Mouse (Mus musculus): ENCODE measurements around the gene Sema6d. TPM values are rescaled to one million over a fixed set of nuclear protein-coding genes. Genes with fewer than 3 reads are reported as not detected.

The Sema6d gene
- polyA plus RNA-seq, 1 experiment from 2014 or later: 3.6 TPM

- no peaks in the 10 kb centered on the region for H3K9me3 ChIP-seq (ENCODE audit: low read length)
- no peak overlapping the region for H3K4me3 ChIP-seq (ENCODE audit: low read depth, low read length)
- H3K36me3 ChIP-seq (replicated peaks; ENCODE audit: insufficient read depth, low read length): no peaks in the 10 kb centered on the region
- 78% methylated on average over 8 of the region's 8 CpGs for WGBS (ENCODE audit: insufficient replicate concordance)
- no peak for ATAC-seq
- DNase-seq: no peak
- H3K4me1 ChIP-seq (ENCODE audit: insufficient read depth): no peaks in the 10 kb centered on the region
- H3K27me3 ChIP-seq (ENCODE audit: insufficient read depth, low read length): no peaks in the 10 kb centered on the region
- no peak overlapping the region for H3K27ac ChIP-seq (ENCODE audit: low read depth)
- H3K4me2 ChIP-seq (ENCODE audit: low read depth, low read length): no peak overlapping the region
- no peak for TF ChIP-seq CTCF (IDR thresholded peaks at IDR 0.05; ENCODE audit: low read depth)
- TF ChIP-seq EP300 (IDR thresholded peaks at IDR 0.05; ENCODE audit: low read depth): no peak
- H3K9ac ChIP-seq (replicated peaks): no peak overlapping the region
Measured at GRCm38 (mm10) chr2:124465004-124465946, 375.5 kb downstream of the Sema6d start.

- Histone ChIP-seq H3K9me3 (ENCODE audit: low read length) (no peaks in the 10 kb centered on the region), H3K4me2 (ENCODE audit: low read depth, low read length) (no peak overlapping the region), H3K27ac (ENCODE audit: low read depth) (no peak overlapping the region), H3K27me3 (ENCODE audit: insufficient read depth, low read length) (no peaks in the 10 kb centered on the region), H3K4me3 (ENCODE audit: low read depth, low read length) (no peak overlapping the region), H3K36me3 (replicated peaks; ENCODE audit: insufficient read depth, low read length) (no peaks in the 10 kb centered on the region), H3K4me1 (ENCODE audit: insufficient read depth) (no peaks in the 10 kb centered on the region), H3K9ac (replicated peaks) (no peak overlapping the region)
- no peak for ATAC-seq
- no peak for DNase-seq
- TF ChIP-seq EP300 (IDR thresholded peaks at IDR 0.05; ENCODE audit: low read depth): no peak
- TF ChIP-seq CTCF (IDR thresholded peaks at IDR 0.05; ENCODE audit: low read depth): no peak
- 80% methylated on average over 1 of the region's 1 CpGs for WGBS (ENCODE audit: insufficient replicate concordance)
Measured at GRCm38 (mm10) chr2:124467429-124467828, 377.7 kb downstream of the Sema6d start.

- no peaks in the 10 kb centered on the region for H3K4me1 ChIP-seq (ENCODE audit: insufficient read depth)
- 66% methylated on average over 10 of the region's 10 CpGs for WGBS (ENCODE audit: insufficient replicate concordance)
- H3K9ac ChIP-seq (replicated peaks): no peak overlapping the region
- no peaks in the 10 kb centered on the region for H3K27me3 ChIP-seq (ENCODE audit: insufficient read depth, low read length)
- no peak overlapping the region for H3K4me3 ChIP-seq (ENCODE audit: low read depth, low read length)
- no peaks in the 10 kb centered on the region for H3K9me3 ChIP-seq (ENCODE audit: low read length)
- TF ChIP-seq EP300 (IDR thresholded peaks at IDR 0.05; ENCODE audit: low read depth): no peak
- TF ChIP-seq CTCF (IDR thresholded peaks at IDR 0.05; ENCODE audit: low read depth): no peak
- H3K4me2 ChIP-seq (ENCODE audit: low read depth, low read length): no peak overlapping the region
- DNase-seq: no peak
- ATAC-seq: no peak
- H3K27ac ChIP-seq (ENCODE audit: low read depth): no peak overlapping the region
- H3K36me3 ChIP-seq (replicated peaks; ENCODE audit: insufficient read depth, low read length): no peaks in the 10 kb centered on the region
Measured at GRCm38 (mm10) chr2:124470346-124471042, 380.7 kb downstream of the Sema6d start.

- no peak for DNase-seq
- Histone ChIP-seq H3K4me2 (ENCODE audit: low read depth, low read length) (no peak overlapping the region), H3K27me3 (ENCODE audit: insufficient read depth, low read length) (no peaks in the 10 kb centered on the region), H3K36me3 (replicated peaks; ENCODE audit: insufficient read depth, low read length) (no peaks in the 10 kb centered on the region), H3K9ac (replicated peaks) (no peak overlapping the region), H3K4me1 (ENCODE audit: insufficient read depth) (no peaks in the 10 kb centered on the region), H3K9me3 (ENCODE audit: low read length) (no peaks in the 10 kb centered on the region), H3K27ac (ENCODE audit: low read depth) (no peak overlapping the region), H3K4me3 (ENCODE audit: low read depth, low read length) (no peak overlapping the region)
- TF ChIP-seq EP300 (IDR thresholded peaks at IDR 0.05; ENCODE audit: low read depth): no peak
- TF ChIP-seq CTCF (IDR thresholded peaks at IDR 0.05; ENCODE audit: low read depth): no peak
- WGBS (ENCODE audit: insufficient replicate concordance): 79% methylated on average over 6 of the region's 6 CpGs
- no peak for ATAC-seq
Measured at GRCm38 (mm10) chr2:124472674-124473507, 383.1 kb downstream of the Sema6d start.

- H3K4me3 ChIP-seq (ENCODE audit: low read depth, low read length): no peak overlapping the region
- no peak for DNase-seq
- H3K27ac ChIP-seq (ENCODE audit: low read depth): no peak overlapping the region
- H3K36me3 ChIP-seq (replicated peaks; ENCODE audit: insufficient read depth, low read length): no peaks in the 10 kb centered on the region
- TF ChIP-seq EP300 (IDR thresholded peaks at IDR 0.05; ENCODE audit: low read depth) (no peak), CTCF (IDR thresholded peaks at IDR 0.05; ENCODE audit: low read depth) (no peak)
- ATAC-seq: no peak
- no peak overlapping the region for H3K9ac ChIP-seq (replicated peaks)
- no peaks in the 10 kb centered on the region for H3K27me3 ChIP-seq (ENCODE audit: insufficient read depth, low read length)
- H3K4me1 ChIP-seq (ENCODE audit: insufficient read depth): no peaks in the 10 kb centered on the region
- no peak overlapping the region for H3K4me2 ChIP-seq (ENCODE audit: low read depth, low read length)
- H3K9me3 ChIP-seq (ENCODE audit: low read length): no peaks in the 10 kb centered on the region
Measured at GRCm38 (mm10) chr2:124477904-124478303, 388.1 kb downstream of the Sema6d start.

GRCm38 (mm10) chr2:124478526-124478925 lies 388.8 kb downstream of the Sema6d start:
- H3K27me3 ChIP-seq (ENCODE audit: insufficient read depth, low read length): no peaks in the 10 kb centered on the region
- H3K36me3 ChIP-seq (replicated peaks; ENCODE audit: insufficient read depth, low read length): no peaks in the 10 kb centered on the region
- no peak overlapping the region for H3K27ac ChIP-seq (ENCODE audit: low read depth)
- DNase-seq: no peak
- no peaks in the 10 kb centered on the region for H3K4me1 ChIP-seq (ENCODE audit: insufficient read depth)
- TF ChIP-seq EP300 (IDR thresholded peaks at IDR 0.05; ENCODE audit: low read depth) (no peak), CTCF (IDR thresholded peaks at IDR 0.05; ENCODE audit: low read depth) (no peak)
- H3K4me2 ChIP-seq (ENCODE audit: low read depth, low read length): no peak overlapping the region
- H3K9me3 ChIP-seq (ENCODE audit: low read length): no peaks in the 10 kb centered on the region
- WGBS (ENCODE audit: insufficient replicate concordance): 63% methylated on average over 4 of the region's 4 CpGs
- ATAC-seq: no peak
- H3K9ac ChIP-seq (replicated peaks): no peak overlapping the region
- no peak overlapping the region for H3K4me3 ChIP-seq (ENCODE audit: low read depth, low read length)

Data from liver, postnatal 0 days (tissue).